Mouse (Mus musculus) pancreas, adult 10 weeks (tissue): ENCODE data around the gene Spaca7. TPM values are rescaled to one million over a fixed set of nuclear protein-coding genes. Genes with fewer than 3 reads are reported as not detected.

Experiments used
- polyA plus RNA-seq: library from polyadenylated mRNA; stranded (reverse); fragments of 350-450 nt; fragmentation: Illumina TruSeq; extraction: RNeasy Lipid Tissue Mini Kit (QIAGEN cat#74804); gene quantifications from one replicate; pipeline ENCODE4 v1.2.3, GENCODE M21; 2015; ENCODE audit warnings: low read depth, low replicate concordance; ENCODE audit not compliant: insufficient read depth

Gene Spaca7
- polyA plus RNA-seq, result not detected

DNA sequence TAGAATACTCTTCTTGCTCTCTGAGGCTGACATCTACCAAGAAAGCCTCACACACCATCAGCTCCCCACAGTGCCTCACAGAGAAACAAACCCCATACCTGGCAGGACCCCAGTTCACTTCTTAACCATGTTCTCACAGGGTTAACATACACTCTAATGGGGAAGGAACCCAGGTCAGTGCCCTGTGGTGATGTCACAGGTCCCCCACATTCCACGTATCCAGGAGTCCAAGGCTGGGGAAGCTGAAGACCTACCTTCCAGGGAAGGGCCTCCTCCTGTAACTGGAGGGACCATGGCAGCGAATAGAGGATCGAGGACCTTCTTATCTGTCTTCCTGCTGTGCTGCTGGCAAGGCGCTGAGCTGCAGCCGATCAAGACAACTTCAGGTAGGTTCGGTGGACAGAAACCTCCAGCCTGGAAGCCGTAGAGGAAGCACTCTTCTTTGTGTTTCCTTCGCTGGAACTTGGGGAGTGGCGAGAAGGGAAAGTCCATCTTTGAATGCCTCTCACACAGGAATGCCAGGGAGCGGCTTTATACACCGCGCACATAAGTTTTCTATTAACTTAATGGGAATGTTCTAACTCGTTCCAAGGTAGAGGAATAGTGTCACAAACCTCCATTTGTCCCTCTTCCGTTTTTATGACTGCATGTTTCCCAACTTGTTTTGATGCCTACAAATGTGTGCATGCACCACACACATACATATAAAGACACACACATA lies at the start of gene Spaca7:
Spaca7 (plus strand) TSS at position 216 of the 721 bp plus-strand sequence.

Other genes starting within 250 kb of the Spaca7 start
- not detected for gene Sox1, start 177.7 kb upstream of the Spaca7 start, polyA plus RNA-seq
- 17.1 TPM for gene Tubgcp3, start 99.2 kb downstream of the Spaca7 start, polyA plus RNA-seq
- 10.3 TPM for gene Atp11a, start 184.0 kb downstream of the Spaca7 start, polyA plus RNA-seq